Mouse (Mus musculus) forebrain, embryonic 15.5 days (tissue): Measurements from ENCODE around the gene Pla2g4a. TPM values are rescaled to one million over a fixed set of nuclear protein-coding genes. Genes with fewer than 3 reads are reported as not detected.

ENCODE experiments used
- ATAC-seq: fragments of 200-750 bp; cut with Nextera tagmentation; replicated peaks from 2 replicates; pipeline ENCODE4 v1.8.0; 2017; ENCODE audit warnings: mild to moderate bottlenecking, moderate TSS enrichment, moderate library complexity
- H3K27ac ChIP-seq: fragments of 300-500 bp; sonication (generic); replicated peaks from 2 replicates; pipeline ENCODE4 v1.5.1; 2015; ENCODE audit warnings: mild to moderate bottlenecking, inconsistent platforms
- H3K27me3 ChIP-seq: fragments of 300-500 bp; sonication (generic); 2 replicates; pipeline ENCODE4 v1.6.1; 2015; ENCODE audit warnings: inconsistent platforms
- H3K36me3 ChIP-seq: fragments of 300-500 bp; sonication (generic); 2 replicates; pipeline ENCODE4 v1.6.1; 2015; ENCODE audit warnings: mild to moderate bottlenecking, inconsistent platforms
- H3K4me1 ChIP-seq: fragments of 300-500 bp; sonication (generic); 2 replicates; pipeline ENCODE4 v1.6.1; 2015; ENCODE audit warnings: inconsistent platforms
- H3K4me2 ChIP-seq: fragments of 300-500 bp; sonication (generic); replicated peaks from 2 replicates; pipeline ENCODE4 v1.6.1; 2015; ENCODE audit warnings: mild to moderate bottlenecking, inconsistent platforms
- H3K4me3 ChIP-seq: fragments of 300-500 bp; sonication (generic); 2 replicates; pipeline ENCODE4 v1.5.1; 2015; ENCODE audit warnings: mild to moderate bottlenecking, inconsistent platforms
- H3K9ac ChIP-seq: fragments of 300-500 bp; sonication (generic); replicated peaks from 2 replicates; pipeline ENCODE4 v1.6.1; 2015; ENCODE audit warnings: mild to moderate bottlenecking, inconsistent platforms
- H3K9me3 ChIP-seq: fragments of 300-500 bp; sonication (generic); 2 replicates; pipeline ENCODE4 v1.6.1; 2016; ENCODE audit warnings: inconsistent platforms
- WGBS: fragments of 180-500 bp; shearing (Covaris S2); methylation state at CpG from one replicate; pipeline ENCODE4 v1.1.7; 2015; ENCODE audit warnings: mixed read lengths; 5-methylcytosine and 5-hydroxymethylcytosine counted together
- polyA plus RNA-seq: library from polyadenylated mRNA; unstranded; fragments of >200 nt; fragmentation: Nextera tagmentation; extraction: Ambion mirVana; gene quantifications from 2 replicates; pipeline ENCODE4 v1.2.1, GENCODE M21; 2015

Pla2g4a gene
- polyA plus RNA-seq, result 1.1 and 1.4 TPM in 2 replicates

DNA sequence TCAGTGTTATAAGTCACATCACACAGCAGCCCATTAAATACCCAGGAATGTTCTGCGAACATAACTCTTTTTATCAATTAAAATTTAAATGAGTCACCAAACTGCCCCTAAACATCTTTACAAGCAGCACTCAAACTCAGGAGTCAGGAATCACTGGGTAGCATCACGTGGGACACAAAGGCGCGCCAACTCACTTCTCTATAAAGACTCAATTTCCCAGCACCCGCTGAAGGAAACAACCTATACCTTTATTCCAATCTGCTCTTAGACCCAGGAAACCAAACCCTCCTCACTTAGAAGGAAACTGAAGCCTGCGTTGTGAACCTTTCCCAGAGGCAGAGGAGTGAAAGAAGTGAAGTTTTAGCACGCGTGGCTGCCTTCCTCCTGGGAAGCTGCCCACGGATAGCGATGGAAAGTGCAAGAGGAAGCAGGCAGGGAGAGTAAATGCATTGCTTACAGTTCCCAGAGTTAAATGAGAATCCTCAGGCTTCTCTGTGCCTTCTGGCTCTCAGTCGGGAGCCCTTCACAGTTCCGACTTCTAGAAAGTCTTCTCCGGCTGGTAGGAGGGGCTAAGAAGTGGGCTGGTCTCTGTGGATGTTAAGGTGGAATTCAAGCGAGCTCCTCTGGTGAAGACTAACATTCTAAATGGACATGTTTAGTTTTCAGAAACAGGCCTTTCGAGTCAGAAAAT lies at the start of gene Pla2g4a:
TSS of gene Pla2g4a (minus strand) at position 557 of the 691 bp plus-strand sequence.
- Histone ChIP-seq H3K9me3 (no peaks in the 10 kb centered on the region), H3K36me3 (no peaks in the 10 kb centered on the region), H3K27ac (no peak within 1 kb of the TSS), H3K27me3 (no peaks in the 10 kb centered on the region), H3K9ac (no peak within 1 kb of the TSS), H3K4me2 (peak within 1 kb of the TSS; percentile 40), H3K4me3 (peak within 1 kb of the TSS; percentile 27), H3K4me1 (no peaks in the 10 kb centered on the region)
- 0 out of 2 replicates have a peak, but pooled peaks have one; percentile 29 for ATAC-seq
- 24% methylated on average over 15 of the region's 15 CpGs for WGBS

DNA sequence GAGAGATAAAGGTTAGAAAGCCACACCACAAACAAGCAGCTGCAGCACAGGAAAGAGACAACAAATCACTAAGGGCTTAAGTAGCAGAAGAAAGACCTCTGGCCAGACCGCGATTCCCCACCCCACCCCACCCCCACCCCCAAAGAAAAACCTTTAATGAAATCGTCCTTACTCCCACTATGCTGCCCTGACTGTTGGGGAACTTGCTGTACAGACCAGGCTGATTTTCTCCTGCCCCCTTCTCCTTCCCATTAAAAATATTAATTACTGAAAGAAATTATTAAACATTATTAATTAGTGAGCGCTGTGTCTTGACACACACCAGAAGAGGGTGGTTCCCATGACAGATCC lies 49.5 kb upstream of the Pla2g4a start:
- Histone ChIP-seq H3K27ac (no peak overlapping the region), H3K9me3 (no peaks in the 10 kb centered on the region), H3K27me3 (no peaks in the 10 kb centered on the region), H3K4me2 (no peak overlapping the region), H3K4me1 (no peaks in the 10 kb centered on the region), H3K4me3 (no peak overlapping the region), H3K36me3 (no peaks in the 10 kb centered on the region), H3K9ac (no peak overlapping the region)
- WGBS, result 57% methylated on average over 4 of the region's 4 CpGs
- no peak for ATAC-seq

DNA sequence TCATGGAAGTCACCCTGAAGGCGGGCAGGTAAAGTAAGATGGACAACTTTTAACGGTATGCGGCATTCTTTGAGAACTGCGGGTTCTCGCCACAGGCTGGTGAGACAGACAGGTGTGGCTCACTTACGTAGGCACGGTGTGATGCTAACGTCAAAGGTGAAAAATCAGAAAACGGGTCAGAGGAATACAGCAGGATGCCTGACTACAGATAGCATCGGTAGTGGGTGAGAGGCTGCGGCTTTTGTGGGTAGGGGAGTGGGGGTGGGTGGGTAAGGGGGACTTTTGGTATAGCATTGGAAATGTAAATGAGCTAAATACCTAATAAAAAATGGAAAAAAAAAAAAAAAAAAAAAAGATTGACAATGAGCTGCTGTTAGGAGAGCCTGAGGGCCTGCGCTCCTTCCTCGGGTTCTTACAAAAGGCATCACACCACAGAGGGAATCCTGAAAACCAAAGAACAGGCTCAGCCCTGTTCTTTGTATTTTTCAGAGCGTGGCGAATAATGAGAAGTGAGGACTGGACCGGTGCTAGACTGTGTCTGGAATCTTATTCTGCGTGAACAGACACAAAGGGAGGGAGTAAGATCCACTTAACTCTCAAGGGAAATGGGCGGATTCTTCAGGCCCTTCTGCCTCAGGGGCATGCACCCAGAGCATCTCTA lies 49.0 kb upstream of the Pla2g4a start:
- H3K4me2 ChIP-seq, result no peak overlapping the region

DNA sequence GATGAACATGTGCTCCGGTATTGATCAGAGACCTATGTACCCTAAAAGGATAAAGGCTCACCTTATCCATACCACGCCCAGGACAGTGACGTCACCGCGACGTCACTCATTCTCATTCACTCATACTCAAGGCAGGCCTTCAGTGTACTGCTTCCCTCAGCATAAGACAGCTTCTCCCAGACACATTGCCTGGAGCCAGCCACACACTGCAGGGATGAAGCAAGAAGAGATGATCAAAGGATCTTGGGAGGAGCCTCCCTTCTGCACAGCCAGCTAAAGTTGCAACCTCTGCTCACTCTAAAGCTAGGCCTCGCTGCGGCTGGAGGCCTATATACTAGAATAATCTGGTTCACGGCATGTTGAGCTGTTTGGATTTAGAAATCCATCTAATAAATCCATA lies 48.0 kb upstream of the Pla2g4a start:
- Histone ChIP-seq H3K27me3 (no peaks in the 10 kb centered on the region), H3K4me2 (no peak overlapping the region), H3K4me1 (no peaks in the 10 kb centered on the region), H3K36me3 (no peaks in the 10 kb centered on the region), H3K27ac (no peak overlapping the region), H3K9ac (no peak overlapping the region), H3K9me3 (no peaks in the 10 kb centered on the region), H3K4me3 (no peak overlapping the region)
- 94% methylated on average over 9 of the region's 9 CpGs for WGBS
- ATAC-seq, result no peak

More for the DNA sequence above, 49.0 kb upstream of the Pla2g4a start:
- no peaks in the 10 kb centered on the region for H3K27me3 ChIP-seq
- no peak overlapping the region for H3K27ac ChIP-seq
- WGBS, result 62% methylated on average over 18 of the region's 18 CpGs
- no peak overlapping the region for H3K4me3 ChIP-seq
- H3K9ac ChIP-seq, result no peak overlapping the region
- no peaks in the 10 kb centered on the region for H3K4me1 ChIP-seq
- no peaks in the 10 kb centered on the region for H3K9me3 ChIP-seq
- H3K36me3 ChIP-seq, result no peaks in the 10 kb centered on the region
- ATAC-seq, result 0 out of 2 replicates have a peak, but pooled peaks have one; percentile 23

DNA sequence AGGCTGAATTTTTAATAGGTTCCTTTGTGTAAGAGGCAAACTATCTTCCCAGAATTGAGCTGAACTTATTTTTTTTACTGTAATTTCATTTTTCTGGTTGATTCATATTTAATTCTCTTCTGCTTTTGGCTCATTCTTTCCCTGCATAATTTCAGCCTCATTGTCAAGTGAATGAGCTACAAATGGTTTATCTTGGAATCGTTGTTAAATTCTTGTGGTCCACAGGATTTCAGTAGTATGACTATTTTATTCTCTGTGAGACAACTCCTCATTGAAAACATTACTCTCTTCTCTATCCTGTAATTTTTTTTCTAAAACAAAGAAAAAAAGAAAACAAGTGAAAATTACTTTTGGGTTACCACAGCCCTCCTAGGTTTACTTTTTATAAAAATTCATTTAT lies 14.5 kb upstream of the Pla2g4a start:
- H3K27me3 ChIP-seq, result no peaks in the 10 kb centered on the region
- H3K9ac ChIP-seq, result no peak overlapping the region
- no peak overlapping the region for H3K27ac ChIP-seq
- H3K9me3 ChIP-seq, result no peaks in the 10 kb centered on the region
- no peak overlapping the region for H3K4me2 ChIP-seq
- H3K36me3 ChIP-seq, result no peaks in the 10 kb centered on the region
- 88% methylated on average over 1 of the region's 1 CpGs for WGBS
- no peak overlapping the region for H3K4me3 ChIP-seq
- H3K4me1 ChIP-seq, result no peaks in the 10 kb centered on the region
- no peak for ATAC-seq

DNA sequence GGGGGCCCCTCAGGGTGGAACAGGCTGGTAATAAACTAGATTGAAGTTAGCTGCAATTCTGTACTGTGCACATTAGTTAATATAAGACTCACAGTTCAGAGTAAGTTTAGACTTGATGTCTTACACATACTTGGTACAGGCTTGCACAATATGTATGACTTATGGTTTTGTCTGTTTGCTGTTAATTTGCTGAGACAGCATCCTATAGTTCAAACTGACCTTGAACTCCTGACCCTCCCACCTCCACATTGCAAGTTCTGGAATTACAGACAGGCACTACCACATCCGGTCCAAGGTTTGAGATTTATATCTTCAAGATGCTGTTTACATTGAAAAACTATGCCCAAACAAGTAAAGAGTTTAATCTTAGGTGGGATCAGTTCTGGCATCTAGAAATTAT lies 4.7 kb upstream of the Pla2g4a start:
- Histone ChIP-seq H3K4me1 (no peaks in the 10 kb centered on the region), H3K4me3 (no peak overlapping the region), H3K27ac (no peak overlapping the region), H3K27me3 (no peaks in the 10 kb centered on the region), H3K4me2 (no peak overlapping the region), H3K9ac (no peak overlapping the region), H3K36me3 (no peaks in the 10 kb centered on the region), H3K9me3 (no peaks in the 10 kb centered on the region)
- no peak for ATAC-seq
- WGBS, result 82% methylated on average over 1 of the region's 1 CpGs

DNA sequence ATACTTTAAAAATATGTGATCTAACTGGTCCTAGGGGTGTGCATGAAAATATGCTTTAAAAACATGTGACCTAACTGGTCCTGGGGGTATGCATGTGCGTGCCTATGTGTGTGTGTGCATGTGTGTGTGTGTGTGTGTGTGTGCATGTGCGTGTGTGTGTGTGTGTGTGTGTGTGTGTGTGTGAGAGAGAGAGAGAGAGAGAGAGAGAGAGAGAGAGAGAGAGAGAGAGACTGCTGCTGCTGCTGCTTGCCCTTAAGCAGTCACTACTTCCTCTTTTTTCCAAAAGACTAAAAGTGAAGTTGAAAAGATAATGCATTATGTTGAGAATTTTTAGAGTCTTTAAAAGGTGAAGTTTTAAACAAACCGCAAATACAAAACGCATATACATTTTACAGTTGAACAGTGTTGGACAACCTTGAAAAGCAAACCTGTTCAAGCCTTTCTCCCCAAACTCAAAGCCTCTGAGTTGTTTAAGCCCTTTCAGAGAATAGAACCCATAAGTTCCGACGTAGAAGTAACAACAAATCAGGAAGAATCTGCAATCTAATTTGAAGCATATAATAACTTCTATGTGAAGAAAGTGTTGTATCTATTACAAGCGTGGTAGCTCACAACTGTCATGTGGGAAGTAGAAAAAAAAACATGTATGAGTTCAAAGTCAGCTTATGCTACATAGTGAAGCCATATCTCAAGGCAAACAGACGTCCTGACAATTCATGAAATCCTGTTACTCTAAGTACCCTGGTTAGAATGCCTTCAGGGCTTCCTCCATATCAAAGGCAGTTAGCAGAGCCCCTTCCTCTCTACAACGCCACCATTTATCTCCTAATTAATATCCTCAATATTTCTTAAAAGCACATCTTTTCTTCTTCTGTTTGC lies 574 bp upstream of the Pla2g4a start:
- Histone ChIP-seq H3K4me2 (peak overlapping the region; percentile 40; the same call in 1 of the 2 replicates), H3K27ac (no peak overlapping the region), H3K9me3 (no peaks in the 10 kb centered on the region), H3K4me1 (no peaks in the 10 kb centered on the region), H3K9ac (no peak overlapping the region), H3K4me3 (no peak overlapping the region), H3K36me3 (no peaks in the 10 kb centered on the region), H3K27me3 (no peaks in the 10 kb centered on the region)
- ATAC-seq, result no peak
- whole genome bisulfite sequencing, result 83% methylated on average over 8 of the region's 9 CpGs

DNA sequence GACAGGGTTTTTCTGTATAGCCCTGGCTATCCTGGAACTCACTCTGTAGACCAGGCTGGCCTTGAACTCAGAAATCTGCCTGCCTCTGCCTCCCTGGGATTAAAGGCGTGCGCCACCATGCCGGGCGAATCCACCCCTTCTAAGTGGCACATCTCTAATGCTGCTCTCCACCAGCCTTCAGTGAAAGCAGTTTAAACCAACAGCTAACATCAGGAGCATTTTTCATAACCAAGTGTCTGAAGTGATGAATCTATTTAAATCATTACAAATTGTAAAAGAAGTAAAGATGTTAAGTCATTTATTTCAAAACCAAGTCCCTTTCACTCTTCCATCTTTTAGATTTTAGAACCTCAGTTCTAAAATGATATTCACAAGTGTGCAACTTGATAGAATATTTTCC lies 839 bp downstream of the Pla2g4a start:
- no peak overlapping the region for H3K27ac ChIP-seq
- H3K9me3 ChIP-seq, result no peaks in the 10 kb centered on the region
- H3K4me1 ChIP-seq, result no peaks in the 10 kb centered on the region
- H3K9ac ChIP-seq, result no peak overlapping the region
- WGBS, result 96% methylated on average over 4 of the region's 4 CpGs
- H3K4me2 ChIP-seq, result no peak overlapping the region
- no peak for ATAC-seq
- H3K27me3 ChIP-seq, result no peaks in the 10 kb centered on the region
- H3K4me3 ChIP-seq, result no peak overlapping the region
- H3K36me3 ChIP-seq, result no peaks in the 10 kb centered on the region

DNA sequence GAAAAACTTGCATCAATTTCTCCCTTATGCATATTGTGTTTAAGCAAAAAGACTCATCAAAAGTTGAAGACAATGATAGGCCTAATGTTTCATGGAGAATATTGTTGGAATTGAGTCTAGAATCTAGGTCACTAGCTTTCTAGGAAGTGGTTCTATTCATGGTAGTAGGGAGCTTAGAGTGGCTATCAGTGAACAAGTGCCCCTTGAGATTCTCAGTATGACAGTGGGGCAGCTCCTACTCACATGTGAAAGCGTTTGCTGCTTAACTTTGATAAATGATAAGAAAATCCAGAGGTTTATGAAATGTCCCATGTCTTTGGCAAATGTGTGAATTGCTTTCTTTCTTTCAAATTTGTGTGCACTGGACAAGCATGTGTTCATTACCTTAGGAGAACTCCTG lies 2.0 kb downstream of the Pla2g4a start:
- no peaks in the 10 kb centered on the region for H3K9me3 ChIP-seq
- no peak overlapping the region for H3K4me3 ChIP-seq
- no peak for ATAC-seq
- H3K4me1 ChIP-seq, result no peaks in the 10 kb centered on the region
- H3K27me3 ChIP-seq, result no peaks in the 10 kb centered on the region
- H3K27ac ChIP-seq, result no peak overlapping the region
- H3K36me3 ChIP-seq, result no peaks in the 10 kb centered on the region
- no peak overlapping the region for H3K9ac ChIP-seq
- no peak overlapping the region for H3K4me2 ChIP-seq
- 80% methylated on average over 1 of the region's 1 CpGs for WGBS

DNA sequence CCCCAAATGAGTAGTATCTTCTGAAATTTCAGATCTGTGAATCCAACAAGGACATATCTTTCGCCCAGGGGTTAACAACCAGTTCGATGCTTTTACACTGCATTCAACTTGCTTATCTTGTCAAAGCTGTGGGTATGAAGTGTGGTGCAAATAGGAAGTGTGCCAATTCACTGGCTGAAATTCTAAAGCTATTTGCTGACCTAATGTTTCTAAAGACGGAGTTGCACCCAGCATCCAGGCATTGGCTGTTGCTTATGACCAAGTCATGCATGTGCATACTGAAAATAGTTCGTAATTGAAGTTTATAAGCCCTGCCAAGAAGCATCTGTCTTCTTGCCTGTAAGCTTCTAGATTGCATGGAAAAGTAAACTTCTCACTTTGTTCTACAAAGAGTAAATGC lies 5.6 kb downstream of the Pla2g4a start:
- no peak overlapping the region for H3K9ac ChIP-seq
- no peaks in the 10 kb centered on the region for H3K36me3 ChIP-seq
- no peak overlapping the region for H3K27ac ChIP-seq
- H3K4me1 ChIP-seq, result no peaks in the 10 kb centered on the region
- H3K4me3 ChIP-seq, result no peak overlapping the region
- H3K9me3 ChIP-seq, result no peaks in the 10 kb centered on the region
- no peak for ATAC-seq
- H3K27me3 ChIP-seq, result no peaks in the 10 kb centered on the region
- no peak overlapping the region for H3K4me2 ChIP-seq
- WGBS, result 64% methylated on average over 4 of the region's 4 CpGs

DNA sequence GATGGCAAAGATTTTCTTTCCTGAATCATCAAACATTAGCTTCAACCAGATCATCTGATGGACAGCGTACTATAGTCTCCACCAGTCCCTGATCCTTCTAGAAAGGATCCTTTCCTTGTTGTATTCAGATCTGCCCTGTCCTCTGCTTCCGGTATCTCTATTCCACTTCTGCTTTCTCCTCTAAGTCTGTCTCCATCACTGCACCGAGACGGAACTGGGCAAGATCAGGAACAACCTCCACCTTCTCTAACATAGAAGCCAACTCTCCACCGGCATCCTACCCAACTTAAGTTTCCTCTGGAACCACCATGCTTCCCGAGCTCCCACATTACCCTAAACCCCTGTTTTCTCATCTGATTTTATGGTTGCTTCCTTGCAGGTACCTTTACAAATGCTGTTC lies 7.1 kb downstream of the Pla2g4a start:
- Histone ChIP-seq H3K4me2 (no peak overlapping the region), H3K4me3 (no peak overlapping the region), H3K36me3 (no peaks in the 10 kb centered on the region), H3K4me1 (no peaks in the 10 kb centered on the region), H3K9ac (no peak overlapping the region), H3K27ac (no peak overlapping the region), H3K9me3 (no peaks in the 10 kb centered on the region), H3K27me3 (no peaks in the 10 kb centered on the region)
- ATAC-seq, result no peak
- 96% methylated on average over 6 of the region's 6 CpGs for whole genome bisulfite sequencing

DNA sequence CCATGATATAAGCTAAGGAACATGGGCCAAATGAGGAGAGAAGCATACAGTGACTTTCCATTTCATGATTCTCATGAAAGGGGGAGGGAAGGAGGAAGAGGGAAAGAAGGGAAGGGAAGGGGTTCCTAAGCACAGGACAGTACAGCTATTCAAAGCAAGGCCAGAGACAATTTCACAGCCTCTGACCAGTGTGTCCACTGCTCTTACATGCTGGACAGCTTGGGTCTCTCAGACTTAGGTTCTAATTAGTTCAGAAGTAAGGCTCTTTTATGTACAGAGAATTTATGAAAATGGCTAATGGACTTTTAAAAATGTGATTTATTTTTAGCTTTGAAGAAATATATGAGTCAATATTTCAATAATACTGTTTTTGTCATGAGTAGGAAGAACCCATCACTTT lies 9.0 kb downstream of the Pla2g4a start:
- no peaks in the 10 kb centered on the region for H3K36me3 ChIP-seq
- no peaks in the 10 kb centered on the region for H3K27me3 ChIP-seq
- no peak for ATAC-seq

More for the DNA sequence above, 9.0 kb downstream of the Pla2g4a start:
- no peaks in the 10 kb centered on the region for H3K9me3 ChIP-seq
- H3K9ac ChIP-seq, result no peak overlapping the region
- no peak overlapping the region for H3K27ac ChIP-seq
- H3K4me1 ChIP-seq, result no peaks in the 10 kb centered on the region
- H3K4me3 ChIP-seq, result no peak overlapping the region
- H3K4me2 ChIP-seq, result no peak overlapping the region
